Mouse (Mus musculus) kidney, postnatal 36 days (tissue): ENCODE measurements around the gene Plscr4.

ENCODE experiments used
- DNase-seq, 2 experiments: peaks; one replicate each; pipeline ENCODE4 v3.0.0; 2021 to 2022; ENCODE audit warnings: mixed read lengths in 2 of 2

Plscr4 gene

GRCm38 (mm10) chr9:92457261-92458058 lies at the start of gene Plscr4:
TSS of gene Plscr4 (plus strand) at chr9:92457373.
- DNase-seq = peak; percentile 83 to 87

- DNase-seq = no peak
Measured at GRCm38 (mm10) chr9:92410225-92410624, 46.9 kb upstream of the Plscr4 start.

GRCm38 (mm10) chr9:92412045-92412444 lies 45.1 kb upstream of the Plscr4 start:
- DNase-seq = peak in 1 of 2 experiments; percentile 14

GRCm38 (mm10) chr9:92413684-92414083 lies 43.5 kb upstream of the Plscr4 start:
- DNase-seq = peak in 1 of 2 experiments; percentile 1

GRCm38 (mm10) chr9:92437781-92438180 lies 19.4 kb upstream of the Plscr4 start:
- no peak for DNase-seq

GRCm38 (mm10) chr9:92441468-92441867 lies 15.7 kb upstream of the Plscr4 start:
- DNase-seq = no peak

GRCm38 (mm10) chr9:92444536-92444935 lies 12.6 kb upstream of the Plscr4 start:
- DNase-seq = peak; percentile 28 to 34

GRCm38 (mm10) chr9:92456605-92457004 lies 568 bp upstream of the Plscr4 start:
- no peak for DNase-seq

GRCm38 (mm10) chr9:92458059-92458402 lies 858 bp downstream of the Plscr4 start:
- no peak for DNase-seq

GRCm38 (mm10) chr9:92458418-92458817 lies 1.2 kb downstream of the Plscr4 start:
- no peak for DNase-seq

GRCm38 (mm10) chr9:92467724-92468123 lies 10.6 kb downstream of the Plscr4 start:
- DNase-seq = no peak

- no peak for DNase-seq
Measured at GRCm38 (mm10) chr9:92472256-92472855, 15.2 kb downstream of the Plscr4 start.

- DNase-seq = no peak
Measured at GRCm38 (mm10) chr9:92473178-92473577, 16.0 kb downstream of the Plscr4 start.

- no peak for DNase-seq
Measured at GRCm38 (mm10) chr9:92474244-92474643, 17.1 kb downstream of the Plscr4 start.

- DNase-seq = no peak
Measured at GRCm38 (mm10) chr9:92481663-92482062, 24.5 kb downstream of the Plscr4 start.

GRCm38 (mm10) chr9:92482551-92482950 lies 25.4 kb downstream of the Plscr4 start:
- no peak for DNase-seq

GRCm38 (mm10) chr9:92484710-92485267 lies 27.6 kb downstream of the Plscr4 start:
- no peak for DNase-seq

GRCm38 (mm10) chr9:92489857-92490256 lies 32.7 kb downstream of the Plscr4 start:
- no peak for DNase-seq

GRCm38 (mm10) chr9:92490319-92490718 lies 33.1 kb downstream of the Plscr4 start:
- no peak for DNase-seq

GRCm38 (mm10) chr9:92491274-92491673 lies 34.1 kb downstream of the Plscr4 start:
- no peak for DNase-seq

- peak; percentile 84 to 96 for DNase-seq
Measured at GRCm38 (mm10) chr9:92499710-92500410, 42.7 kb downstream of the Plscr4 start.

- DNase-seq = no peak
Measured at GRCm38 (mm10) chr9:92504256-92504655, 47.1 kb downstream of the Plscr4 start.

GRCm38 (mm10) chr9:92504889-92505288 lies 47.7 kb downstream of the Plscr4 start:
- DNase-seq = no peak
